Mouse (Mus musculus) ES-Bruce4 (cell line): Measurements from ENCODE around the gene Slc43a2.

Experiments
- CTCF ChIP-seq: IDR thresholded peaks from one replicate; pipeline ENCODE4 v1.8.1; 2011; ENCODE audit warnings: low read depth, low read length
- EP300 ChIP-seq: IDR thresholded peaks from 2 replicates; pipeline ENCODE4 v1.6.1; 2011; ENCODE audit warnings: low read depth, low read length; ENCODE audit not compliant: insufficient read depth

DNA sequence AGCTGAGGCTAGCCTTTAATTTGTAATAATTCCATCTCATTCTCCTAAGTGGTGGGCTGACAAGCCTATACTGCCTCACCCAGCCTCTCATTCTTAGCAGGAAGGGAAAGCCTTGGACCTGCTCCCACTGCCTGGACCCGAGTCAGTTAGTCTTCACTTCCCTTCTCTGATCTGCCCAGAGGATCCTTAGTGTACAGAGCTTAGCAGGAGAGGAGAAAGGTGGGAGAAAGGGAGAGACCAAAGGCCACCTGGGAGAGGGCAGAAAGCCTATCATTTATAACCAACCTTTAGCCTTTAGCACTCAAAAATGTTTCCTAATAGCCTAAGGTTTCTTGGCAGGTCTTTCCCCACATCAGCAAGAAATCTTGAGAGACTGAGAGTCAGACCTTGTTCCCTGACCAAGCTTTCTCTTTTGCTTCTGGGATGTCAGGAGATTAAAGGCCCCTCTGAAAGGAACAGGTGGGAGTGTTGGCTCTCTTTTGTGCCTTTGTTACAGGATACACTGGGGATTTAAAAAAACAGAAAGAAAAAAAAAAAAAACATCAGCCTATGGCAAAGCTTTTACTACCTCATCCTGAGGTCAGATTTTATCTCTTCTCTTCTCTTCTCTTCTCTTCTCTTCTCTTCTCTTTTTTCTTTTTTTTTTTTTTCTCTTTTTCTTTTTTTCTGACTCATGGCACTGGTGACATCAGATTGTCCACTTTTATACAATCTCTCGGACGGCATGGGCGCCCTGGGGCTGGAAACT, 3.0 kb downstream of the Slc43a2 start:
- no peak for TF ChIP-seq CTCF
- no peak for TF ChIP-seq EP300
